Mouse (Mus musculus) granulocyte monocyte progenitor cell, adult 5-6 weeks (primary cell): ENCODE data around the gene Pdcd4. TPM values are rescaled to one million over a fixed set of nuclear protein-coding genes. Genes with fewer than 3 reads are reported as not detected.
"Not testable (repeated sequence)": the region's sequence is repeated elsewhere in the genome, so short reads cannot be mapped to it uniquely, and the experiment has no call there.

Source experiments
- ATAC-seq: replicated peaks from 2 replicates; pipeline ENCODE4 v1.8.0; 2016; ENCODE audit warnings: mild to moderate bottlenecking, moderate TSS enrichment, inconsistent platforms; ENCODE audit not compliant: poor library complexity, severe bottlenecking
- total RNA-seq, 2 experiments: library from RNA; stranded (forward) in 1 of 2; stranded (reverse) in 1 of 2; fragments of 200-712, 200-1000 nt in 1 of 2; fragments of >200 nt in 1 of 2; fragmentation: Nextera tagmentation in 1 of 2; gene quantifications; 2 replicates each; pipeline ENCODE4 v1.2.3; 2014 to 2017

Pdcd4 gene
- total RNA-seq, 2 experiments from 2014 or later = 284 to 437 TPM

- no peak for ATAC-seq
Observed at GRCm38 (mm10) chr19:53898498-53898897, 6.5 kb downstream of the Pdcd4 start.

GRCm38 (mm10) chr19:53898970-53899900 is 7.2 kb downstream of the Pdcd4 start:
- ATAC-seq = no peak

DNA sequence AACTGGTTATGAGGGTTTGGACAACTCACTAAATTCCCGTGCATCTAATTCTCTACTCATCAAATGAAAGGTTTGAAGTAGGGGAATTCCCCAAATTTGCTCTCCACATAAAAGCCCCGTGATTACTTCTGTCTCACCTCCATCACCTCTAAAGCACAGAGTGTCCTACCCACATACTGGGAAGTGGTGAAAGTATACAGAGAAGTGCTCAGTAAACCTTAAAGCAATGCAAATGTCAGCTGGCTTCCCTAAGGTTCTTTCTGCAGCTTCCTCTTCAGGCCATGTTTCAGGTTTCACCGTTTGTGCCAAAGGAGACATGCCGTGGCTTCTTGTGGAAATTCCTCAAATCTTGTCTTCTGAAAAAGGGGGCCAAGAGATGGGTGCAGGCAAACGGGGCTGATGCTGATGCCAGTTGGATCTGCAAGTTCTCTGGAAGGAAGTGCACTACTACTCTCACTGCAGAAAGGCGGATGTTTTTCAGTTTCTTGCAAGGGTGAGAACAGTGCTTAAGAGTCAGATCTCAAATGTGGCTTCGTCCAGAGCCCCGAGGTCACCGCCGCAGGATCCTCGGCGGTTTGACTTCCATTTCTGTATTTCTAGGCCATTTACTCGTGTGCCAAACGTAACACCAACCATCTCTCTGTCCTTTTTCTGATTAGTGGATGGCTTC is 8.0 kb downstream of the Pdcd4 start:
- peak; percentile 13; the same call in 1 of the 2 replicates for ATAC-seq

GRCm38 (mm10) chr19:53901931-53902738 is 10.1 kb downstream of the Pdcd4 start:
- ATAC-seq = no peak

- peak; percentile 75 for ATAC-seq
Observed at GRCm38 (mm10) chr19:53902739-53903487, 10.9 kb downstream of the Pdcd4 start.

- ATAC-seq = peak; percentile 17
Observed at GRCm38 (mm10) chr19:53903507-53904321, 11.7 kb downstream of the Pdcd4 start.

DNA sequence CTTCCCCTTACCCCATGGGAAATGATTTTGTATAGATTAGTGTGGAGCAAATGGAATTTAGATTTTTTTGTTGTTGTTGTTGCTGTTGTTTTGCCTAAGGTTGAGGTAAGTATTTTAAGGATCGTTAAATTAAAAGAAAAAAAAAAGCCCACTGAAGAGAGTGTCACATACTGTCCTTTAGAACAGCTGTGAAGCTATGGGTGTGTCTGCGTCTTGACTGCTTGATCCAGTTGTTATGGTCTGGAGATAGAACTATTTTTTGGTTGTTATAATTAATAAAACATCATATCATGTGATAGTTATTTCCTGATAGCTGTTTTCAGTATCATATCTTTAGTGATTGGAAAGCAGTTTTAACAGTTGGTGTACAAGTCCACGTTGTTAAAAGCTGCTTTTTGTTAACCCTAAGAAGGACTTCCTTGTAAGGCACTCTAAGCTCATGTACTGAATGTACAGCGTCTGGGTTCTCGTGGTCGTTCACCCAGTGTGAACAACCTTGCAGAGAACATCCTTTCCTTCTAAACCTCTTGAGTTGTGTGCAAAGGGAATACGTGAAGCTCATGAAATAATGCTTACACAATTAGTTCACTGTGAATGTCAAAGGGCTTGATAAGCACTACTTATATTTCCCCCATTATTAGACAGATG is 12.9 kb downstream of the Pdcd4 start:
- no peak for ATAC-seq

DNA sequence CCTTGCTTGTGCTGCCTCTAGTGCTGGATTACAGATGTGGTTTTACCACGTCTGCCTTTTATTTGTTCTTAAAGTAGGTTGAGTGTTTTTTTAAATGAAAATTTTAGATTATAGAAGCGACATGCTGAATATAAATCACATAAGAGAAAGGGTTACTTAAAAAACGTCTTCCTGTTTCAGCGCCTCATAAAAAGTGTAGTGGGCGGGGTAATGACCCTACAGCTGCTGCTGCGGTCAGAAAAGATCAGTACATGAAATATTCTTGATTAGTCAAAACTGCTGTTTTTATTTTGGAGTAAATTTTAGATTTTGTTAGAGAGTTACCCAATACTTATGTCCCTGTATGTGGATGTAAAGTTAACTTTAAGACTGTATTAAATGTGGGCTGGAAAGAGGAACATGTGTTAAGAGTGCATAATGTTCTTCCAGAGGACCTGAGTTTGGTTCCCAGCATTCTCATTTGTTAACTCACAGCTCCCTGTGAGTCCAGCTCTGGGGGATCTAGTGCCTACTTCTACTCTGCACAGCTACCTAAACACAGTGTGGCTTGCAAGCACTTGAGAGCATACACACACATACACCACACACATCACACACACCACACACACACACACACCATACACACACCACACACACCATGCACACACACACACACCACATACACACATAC is 14.1 kb downstream of the Pdcd4 start:
- peak; percentile 27 for ATAC-seq

DNA sequence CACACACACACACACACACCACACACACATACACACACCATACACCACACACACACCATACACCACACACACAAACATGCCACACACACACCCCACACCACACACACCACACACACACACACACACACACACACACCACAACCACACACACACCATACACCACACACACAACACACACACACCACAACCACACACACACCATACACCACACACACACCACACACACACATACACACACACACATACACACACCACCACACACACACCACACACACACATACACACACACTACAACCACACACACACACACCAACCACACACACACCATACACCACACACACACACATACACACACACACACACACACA is 14.7 kb downstream of the Pdcd4 start:
- not testable (repeated sequence) for ATAC-seq

- no peak for ATAC-seq
Observed at GRCm38 (mm10) chr19:53914950-53915349, 22.9 kb downstream of the Pdcd4 start.

DNA sequence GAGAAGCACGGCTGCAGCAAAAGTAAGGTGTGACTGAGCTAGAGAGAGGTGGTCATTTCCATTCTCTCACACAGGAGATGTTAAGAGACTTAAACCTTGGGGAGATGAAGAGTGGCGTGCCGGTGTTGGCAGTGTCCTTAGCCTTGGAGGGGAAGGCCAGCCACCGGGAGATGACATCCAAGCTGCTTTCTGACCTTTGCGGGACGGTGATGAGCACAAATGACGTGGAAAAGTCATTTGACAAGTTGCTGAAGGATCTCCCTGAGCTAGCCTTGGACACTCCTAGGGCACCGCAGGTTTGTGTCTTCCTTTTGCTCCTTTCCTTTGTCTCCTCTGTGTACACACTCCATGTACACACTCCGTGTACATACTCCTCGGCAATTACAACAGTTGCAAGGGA is 27.5 kb downstream of the Pdcd4 start:
- ATAC-seq = no peak

DNA sequence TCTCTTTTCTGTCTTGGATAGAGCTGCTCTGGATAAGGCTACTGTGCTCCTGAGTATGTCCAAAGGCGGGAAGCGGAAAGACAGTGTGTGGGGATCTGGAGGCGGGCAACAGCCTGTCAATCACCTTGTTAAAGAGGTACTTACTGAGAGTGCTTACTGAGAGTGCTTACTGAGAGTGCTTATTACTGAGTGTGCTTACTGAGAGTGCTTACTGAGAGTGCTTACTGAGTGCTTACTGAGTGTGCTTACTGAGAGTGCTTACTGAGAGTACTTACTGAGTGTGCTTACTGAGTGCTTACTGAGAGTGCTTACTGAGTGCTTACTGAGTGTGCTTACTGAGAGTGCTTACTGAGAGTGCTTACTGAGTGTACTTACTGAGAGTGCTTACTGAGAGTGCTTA is 30.0 kb downstream of the Pdcd4 start:
- not testable (repeated sequence) for ATAC-seq

- peak; percentile 94 for ATAC-seq
Observed at GRCm38 (mm10) chr19:53925338-53925751, 33.3 kb downstream of the Pdcd4 start.

DNA sequence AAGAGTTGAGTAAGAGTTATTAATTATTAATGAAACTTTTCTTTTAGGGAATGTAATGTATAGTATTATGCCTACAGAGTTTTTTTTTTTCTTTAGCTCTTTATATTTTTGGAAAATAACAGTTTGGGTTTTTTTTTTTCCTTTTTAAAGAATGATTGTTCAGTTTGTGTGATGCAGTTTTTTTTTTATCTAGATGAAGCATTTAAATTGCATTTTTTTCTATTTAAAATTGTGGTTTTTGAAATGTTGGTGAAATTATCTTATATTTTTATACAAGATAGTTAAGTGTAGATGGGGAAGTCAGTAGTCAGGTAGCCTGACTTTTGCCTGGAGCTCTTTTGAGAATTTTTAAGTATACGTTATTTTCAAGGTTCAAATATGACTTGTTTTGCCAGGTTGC is 34.7 kb downstream of the Pdcd4 start:
- ATAC-seq = no peak

DNA sequence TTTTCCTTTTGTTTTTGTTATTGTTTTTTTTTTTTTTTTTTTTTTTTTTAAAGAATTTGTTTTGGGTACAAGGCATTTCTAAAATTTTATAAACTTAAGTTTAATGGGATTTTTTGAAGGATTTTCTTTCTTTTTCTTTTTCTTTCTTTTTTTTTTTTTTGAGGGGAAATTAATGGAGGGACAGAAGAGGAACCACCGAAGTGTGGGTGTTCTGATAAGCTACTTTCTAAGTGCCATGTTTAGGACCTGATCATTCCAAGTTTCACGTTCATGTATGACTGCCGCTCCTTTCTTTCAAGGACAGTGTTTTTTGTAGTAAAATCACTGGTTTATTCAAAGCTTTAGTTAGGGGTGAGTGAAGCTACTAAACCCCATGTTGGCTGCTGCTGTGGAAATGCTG is 37.2 kb downstream of the Pdcd4 start:
- no peak for ATAC-seq

GRCm38 (mm10) chr19:53933050-53933449 is 41.0 kb downstream of the Pdcd4 start:
- ATAC-seq = peak; percentile 69

- ATAC-seq = 0 out of 2 replicates have a peak, but pooled peaks have one; percentile 16
Observed at GRCm38 (mm10) chr19:53934046-53934445, 42.0 kb downstream of the Pdcd4 start.

DNA sequence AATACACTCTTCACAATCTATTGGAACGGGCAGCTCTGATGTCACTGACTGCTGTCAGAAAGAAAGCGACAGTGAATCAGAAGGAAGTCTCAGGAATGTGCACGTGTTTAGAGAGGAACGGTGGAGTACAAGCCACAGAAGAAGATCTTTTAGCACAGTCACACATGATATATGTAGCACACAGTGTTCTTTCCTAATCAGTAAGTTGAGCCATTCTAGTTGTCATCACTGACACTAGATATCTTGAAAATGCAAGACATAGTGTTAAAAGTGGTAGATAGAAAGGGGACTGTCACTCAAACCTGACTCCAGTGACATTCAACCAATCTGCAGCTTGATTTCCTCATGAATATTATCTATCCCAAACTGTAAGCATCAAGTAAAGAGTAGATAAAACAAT is 47.4 kb downstream of the Pdcd4 start:
- ATAC-seq = no peak
